Mouse (Mus musculus) kidney, embryonic 16.5 days (tissue): Measurements from ENCODE around the gene Rere. TPM values are rescaled to one million over a fixed set of nuclear protein-coding genes. Genes with fewer than 3 reads are reported as not detected.

Source experiments
- ATAC-seq: fragments of 200-750 bp; cut with Nextera tagmentation; 2 replicates; pipeline ENCODE4 v1.8.0; 2017; ENCODE audit warnings: moderate TSS enrichment; ENCODE audit not compliant: low FRiP score, low TSS enrichment
- H3K27ac ChIP-seq: fragments of 300-500 bp; sonication (generic); 2 replicates; pipeline ENCODE4 v1.5.1; 2014; ENCODE audit warnings: low read length
- H3K27me3 ChIP-seq: fragments of 300-500 bp; sonication (generic); 2 replicates; pipeline ENCODE4 v1.6.1; 2014; ENCODE audit warnings: low read length, control low read depth, mixed read lengths; ENCODE audit not compliant: insufficient read depth
- H3K36me3 ChIP-seq: fragments of 300-500 bp; sonication (generic); 2 replicates; pipeline ENCODE4 v1.6.1; 2014; ENCODE audit warnings: low read length, control low read depth, mixed read lengths; ENCODE audit not compliant: insufficient read depth
- H3K4me1 ChIP-seq: fragments of 300-500 bp; sonication (generic); 2 replicates; pipeline ENCODE4 v1.6.1; 2014; ENCODE audit warnings: low read length, control low read depth, mixed read lengths; ENCODE audit not compliant: insufficient read depth
- H3K4me2 ChIP-seq: fragments of 300-500 bp; sonication (generic); replicated peaks from 2 replicates; pipeline ENCODE4 v1.6.1; 2014; ENCODE audit warnings: low read depth, low read length
- H3K4me3 ChIP-seq: fragments of 300-500 bp; sonication (generic); 2 replicates; pipeline ENCODE4 v1.5.1; 2014; ENCODE audit warnings: mild to moderate bottlenecking, low read length
- H3K9ac ChIP-seq: fragments of 300-500 bp; sonication (generic); replicated peaks from 2 replicates; pipeline ENCODE4 v1.6.1; 2014; ENCODE audit warnings: low read length
- H3K9me3 ChIP-seq: fragments of 300-500 bp; sonication (generic); 2 replicates; pipeline ENCODE4 v1.6.1; 2016; ENCODE audit warnings: low read length, control low read depth
- WGBS: fragments of 180-500 bp; shearing (Covaris S2); extraction: QIAGEN DNeasy Blood & Tissue Kit; methylation state at CpG from one replicate; pipeline ENCODE4 v1.1.7; 2014; 5-methylcytosine and 5-hydroxymethylcytosine counted together
- polyA plus RNA-seq: library from polyadenylated mRNA; unstranded; fragments of >200 nt; fragmentation: Nextera tagmentation; extraction: Ambion mirVana; gene quantifications from 2 replicates; pipeline ENCODE4 v1.2.1, GENCODE M21; 2015

Rere gene
- polyA plus RNA-seq, 1 experiment from 2014 or later = 30.7 TPM

GRCm38 (mm10) chr4:150582966-150583776 is 301.7 kb downstream of the Rere start:
- ATAC-seq = peak; percentile 82
- Histone ChIP-seq H3K4me3 (no peak overlapping the region; the same call in 1 of the 2 replicates), H3K4me1 (peaks cover 67% of the 10 kb centered on the region), H3K9ac (peak overlapping the region; percentile 52), H3K9me3 (no peaks in the 10 kb centered on the region), H3K4me2 (peak overlapping the region; percentile 32), H3K27me3 (no peaks in the 10 kb centered on the region), H3K36me3 (peaks cover 4% of the 10 kb centered on the region; the same call in 1 of the 2 replicates), H3K27ac (peak overlapping the region; percentile 97)
- WGBS = 7% methylated on average over 13 of the region's 13 CpGs

GRCm38 (mm10) chr4:150583777-150584135 is 302.3 kb downstream of the Rere start:
- WGBS = 27% methylated on average over 3 of the region's 3 CpGs
- ATAC-seq = peak; percentile 86

GRCm38 (mm10) chr4:150585800-150586199 is 304.4 kb downstream of the Rere start:
- Histone ChIP-seq H3K4me1 (peaks cover 86% of the 10 kb centered on the region), H3K4me2 (no peak overlapping the region), H3K4me3 (no peak overlapping the region), H3K27me3 (no peaks in the 10 kb centered on the region), H3K9me3 (no peaks in the 10 kb centered on the region), H3K36me3 (no peaks in the 10 kb centered on the region), H3K27ac (no peak overlapping the region), H3K9ac (no peak overlapping the region)
- 83% methylated on average over 2 of the region's 2 CpGs for WGBS
- no peak for ATAC-seq

More at GRCm38 (mm10) chr4:150583777-150584135, 302.3 kb downstream of the Rere start:
- Histone ChIP-seq H3K9me3 (no peaks in the 10 kb centered on the region), H3K27me3 (no peaks in the 10 kb centered on the region), H3K27ac (peak overlapping the region; percentile 97), H3K4me1 (peaks cover 69% of the 10 kb centered on the region), H3K9ac (peak overlapping the region; percentile 52), H3K4me3 (no peak overlapping the region), H3K4me2 (peak overlapping the region; percentile 32), H3K36me3 (peaks cover 4% of the 10 kb centered on the region; the same call in 1 of the 2 replicates)

DNA sequence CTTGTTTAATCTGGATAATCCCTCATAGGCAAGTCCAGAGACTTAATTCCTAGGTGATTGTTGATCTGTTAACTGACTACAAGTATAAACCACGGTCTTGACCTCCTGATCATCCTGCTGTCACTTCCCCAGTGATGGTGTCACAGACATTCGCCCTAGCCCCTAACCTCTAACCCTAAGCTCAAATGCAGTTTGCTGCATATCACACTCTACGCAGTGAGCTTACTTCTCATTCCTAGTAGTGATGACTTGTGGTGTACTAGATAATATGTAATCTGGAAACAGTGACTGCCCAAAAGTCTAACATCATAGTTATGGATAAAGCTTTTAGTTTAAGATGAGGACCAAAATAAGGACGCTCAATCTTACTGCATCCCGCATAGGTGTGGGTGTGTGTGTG is 304.8 kb downstream of the Rere start:
- peak overlapping the region; percentile 47; the same call in 1 of the 2 replicates for H3K27ac ChIP-seq
- no peak overlapping the region for H3K9ac ChIP-seq
- peaks cover 90% of the 10 kb centered on the region for H3K4me1 ChIP-seq
- WGBS = 68% methylated on average over 5 of the region's 5 CpGs
- no peak for ATAC-seq
- H3K27me3 ChIP-seq = no peaks in the 10 kb centered on the region
- H3K4me2 ChIP-seq = no peak overlapping the region
- no peak overlapping the region for H3K4me3 ChIP-seq
- no peaks in the 10 kb centered on the region for H3K9me3 ChIP-seq
- no peaks in the 10 kb centered on the region for H3K36me3 ChIP-seq

DNA sequence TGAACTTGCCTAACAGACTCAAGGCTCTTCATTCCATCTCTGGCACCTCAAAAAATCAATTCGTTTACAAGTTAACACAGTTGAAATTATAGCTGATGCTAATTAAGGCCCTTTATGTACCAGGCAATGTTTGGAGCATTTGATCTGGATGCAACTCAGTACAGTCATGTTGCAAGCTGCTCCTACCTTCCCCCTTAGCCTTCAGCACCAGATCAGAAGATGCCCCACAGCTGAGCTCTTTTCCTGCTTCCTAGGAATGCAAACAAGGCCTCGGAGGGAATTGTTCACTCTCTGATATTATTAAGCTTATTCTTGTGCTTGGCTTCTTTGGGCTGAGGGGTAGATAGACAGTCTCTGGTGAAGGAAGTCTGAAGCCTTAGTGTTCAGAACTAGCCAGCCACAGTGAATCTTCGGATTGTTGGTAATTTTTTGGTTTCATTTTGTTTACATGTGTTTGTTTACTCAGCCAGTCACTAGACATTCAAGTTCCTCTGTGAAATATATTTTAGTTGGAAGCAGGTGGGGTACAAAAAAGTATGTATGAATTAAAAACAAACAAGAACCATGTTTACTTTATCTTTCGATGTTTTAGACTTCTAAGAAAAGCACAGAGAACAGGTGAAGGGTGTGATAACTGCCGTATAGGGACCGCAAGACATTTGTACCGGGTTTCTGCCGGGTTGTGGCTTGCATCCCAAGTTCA is 306.3 kb downstream of the Rere start:
- Histone ChIP-seq H3K27ac (peak overlapping the region; percentile 47), H3K27me3 (no peaks in the 10 kb centered on the region), H3K4me1 (peaks cover 90% of the 10 kb centered on the region), H3K36me3 (no peaks in the 10 kb centered on the region), H3K9me3 (no peaks in the 10 kb centered on the region), H3K4me2 (no peak overlapping the region), H3K4me3 (no peak overlapping the region), H3K9ac (no peak overlapping the region)
- ATAC-seq = no peak
- 50% methylated on average over 8 of the region's 8 CpGs for WGBS

- no peaks in the 10 kb centered on the region for H3K9me3 ChIP-seq
- H3K9ac ChIP-seq = no peak overlapping the region
- WGBS = 35% methylated on average over 2 of the region's 2 CpGs
- no peaks in the 10 kb centered on the region for H3K36me3 ChIP-seq
- H3K27ac ChIP-seq = no peak overlapping the region
- no peaks in the 10 kb centered on the region for H3K27me3 ChIP-seq
- no peak overlapping the region for H3K4me3 ChIP-seq
- H3K4me2 ChIP-seq = no peak overlapping the region
- H3K4me1 ChIP-seq = peaks cover 90% of the 10 kb centered on the region
- no peak for ATAC-seq
Observed at GRCm38 (mm10) chr4:150588300-150588621, 306.8 kb downstream of the Rere start.

DNA sequence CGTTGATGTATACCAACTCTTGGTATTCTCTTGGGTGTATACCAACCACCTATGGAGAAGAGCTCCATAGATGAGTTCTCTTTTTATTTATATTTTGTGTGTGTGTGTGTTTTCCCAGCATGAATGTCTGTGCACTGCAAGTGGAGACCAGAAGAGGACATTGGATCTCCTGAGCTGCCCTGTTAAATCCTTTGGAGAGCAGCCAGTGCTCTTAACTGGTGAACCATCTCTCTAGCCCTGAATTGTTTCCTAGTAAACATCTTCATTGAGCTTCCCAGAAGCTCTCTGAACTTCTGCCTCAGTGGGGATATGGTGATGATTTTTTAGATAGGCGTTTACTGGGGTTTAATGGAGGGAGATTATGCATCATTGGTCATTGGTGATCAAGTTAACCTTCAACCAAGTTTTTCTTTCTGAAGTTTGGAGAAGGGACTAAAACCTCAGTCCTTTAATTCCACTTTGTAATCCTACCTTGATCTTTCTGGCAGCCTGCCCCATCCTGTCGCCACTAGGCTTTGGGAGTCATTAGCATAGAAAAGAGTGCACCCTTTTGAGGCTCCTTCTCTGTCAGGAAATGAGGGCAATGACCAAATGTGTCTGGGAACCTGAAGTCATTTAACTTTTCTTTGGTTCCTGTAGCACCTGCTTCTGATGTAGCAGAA is 309.3 kb downstream of the Rere start:
- Histone ChIP-seq H3K27ac (peak overlapping the region; percentile 70), H3K27me3 (no peaks in the 10 kb centered on the region), H3K4me1 (peaks cover 80% of the 10 kb centered on the region), H3K4me3 (no peak overlapping the region), H3K9ac (no peak overlapping the region), H3K36me3 (no peaks in the 10 kb centered on the region), H3K4me2 (no peak overlapping the region), H3K9me3 (no peaks in the 10 kb centered on the region)
- WGBS = 18% methylated on average over 3 of the region's 3 CpGs
- ATAC-seq = no peak

DNA sequence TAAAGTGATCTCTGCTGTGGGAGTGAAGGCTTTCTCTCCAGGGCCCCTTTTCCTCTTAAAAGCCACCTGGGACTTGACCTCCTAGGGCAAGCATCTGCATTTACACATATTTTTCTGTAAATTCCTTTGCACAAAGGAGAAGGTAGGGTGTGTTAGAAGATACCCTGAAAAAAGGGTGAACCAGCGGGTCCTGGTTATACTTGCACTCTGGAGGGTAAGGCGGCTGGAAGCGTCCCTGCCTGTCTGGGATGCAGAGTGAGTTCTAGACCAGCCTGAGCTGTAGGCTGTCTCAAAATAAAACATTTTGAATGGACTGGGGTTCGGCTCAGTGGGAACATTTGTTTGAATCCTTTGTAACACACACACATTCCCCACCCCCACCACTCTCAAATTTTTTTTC is 310.2 kb downstream of the Rere start:
- Histone ChIP-seq H3K4me1 (peaks cover 80% of the 10 kb centered on the region), H3K4me2 (no peak overlapping the region), H3K4me3 (no peak overlapping the region), H3K9me3 (no peaks in the 10 kb centered on the region), H3K36me3 (no peaks in the 10 kb centered on the region), H3K27me3 (no peaks in the 10 kb centered on the region), H3K9ac (0 out of 2 replicates have a peak overlapping the region, but pooled peaks have one; percentile 1), H3K27ac (peak overlapping the region; percentile 70)
- WGBS = 24% methylated on average over 4 of the region's 4 CpGs
- no peak for ATAC-seq

GRCm38 (mm10) chr4:150592087-150592486 is 310.6 kb downstream of the Rere start:
- peak overlapping the region; percentile 70 for H3K27ac ChIP-seq
- H3K9ac ChIP-seq = no peak overlapping the region
- H3K4me2 ChIP-seq = no peak overlapping the region
- no peaks in the 10 kb centered on the region for H3K9me3 ChIP-seq
- peaks cover 76% of the 10 kb centered on the region for H3K4me1 ChIP-seq
- 44% methylated on average over 6 of the region's 6 CpGs for WGBS
- H3K4me3 ChIP-seq = no peak overlapping the region
- no peaks in the 10 kb centered on the region for H3K27me3 ChIP-seq
- no peaks in the 10 kb centered on the region for H3K36me3 ChIP-seq
- no peak for ATAC-seq
